Mouse (Mus musculus) heart, adult 2 months (tissue): ENCODE measurements around the gene Ap2m1.
A peak's percentile ranks its signal among the peaks of the same experiment; 100 is the strongest.

Source experiments
- CTCF ChIP-seq: fragments of 200-600 bp; IDR thresholded peaks from 2 replicates; pipeline ENCODE4 v1.8.1; 2022; ENCODE audit warnings: antibody characterized with exemption, mild to moderate bottlenecking, moderate library complexity
- EP300 ChIP-seq: fragments of 200-500 bp; IDR thresholded peaks from 2 replicates; pipeline ENCODE4 v1.6.1; 2011; ENCODE audit warnings: low read depth, low read length, control low read depth; ENCODE audit not compliant: insufficient read depth

DNA sequence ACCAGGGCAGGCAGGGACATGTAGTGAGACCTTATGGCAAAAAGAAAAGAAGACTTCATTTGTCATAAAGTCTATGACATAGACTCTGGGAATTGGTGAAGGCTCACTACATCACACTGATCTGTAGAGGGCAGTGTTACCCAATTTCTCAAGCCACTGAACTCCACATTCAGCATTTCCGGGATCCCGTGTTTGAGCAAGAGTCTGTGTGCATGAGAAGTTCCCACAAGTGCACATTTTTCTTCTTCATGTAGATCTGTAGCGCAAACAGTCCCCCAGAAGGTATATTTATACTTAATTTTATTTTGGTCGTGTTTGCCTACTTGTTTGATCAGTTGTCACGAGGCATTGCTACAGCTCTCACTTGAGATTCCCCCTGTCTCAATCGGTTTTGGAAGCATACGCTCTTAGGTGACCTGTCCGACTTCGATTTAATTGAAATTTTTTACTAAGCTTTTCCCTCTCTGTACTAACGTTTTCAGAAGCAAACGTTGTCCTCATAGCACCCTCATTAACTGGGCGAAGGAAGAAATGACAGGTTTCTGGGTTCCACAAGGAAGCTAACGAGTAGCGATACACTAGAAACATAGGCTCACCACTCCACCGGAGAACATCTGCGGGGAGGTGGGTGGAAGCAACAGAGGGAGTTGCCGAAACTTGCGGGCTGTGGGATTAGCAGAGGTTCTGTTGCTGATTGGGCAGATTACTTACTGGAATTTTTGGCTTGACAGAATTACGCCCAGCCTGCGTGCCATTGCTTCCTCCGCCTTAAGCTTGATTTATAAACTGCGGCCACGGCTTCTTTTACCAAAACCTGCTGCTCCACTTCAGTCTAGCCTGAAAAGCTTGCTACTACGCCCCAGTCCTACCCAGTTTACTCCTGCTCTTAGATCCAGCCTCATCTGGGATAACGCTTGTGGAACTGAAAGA lies 38.3 kb upstream of the Ap2m1 start:
- TF ChIP-seq CTCF, result peak; percentile 90
- TF ChIP-seq EP300, result peak; percentile 51; the same call in 1 of the 2 replicates
